Mouse (Mus musculus) gonadal fat pad, adult 2 months (tissue): ENCODE measurements around the gene H2-K1. TPM values are rescaled to one million over a fixed set of nuclear protein-coding genes. Genes with fewer than 3 reads are reported as not detected.
"Not testable (repeated sequence)": the region's sequence is repeated elsewhere in the genome, so short reads cannot be mapped to it uniquely, and the experiment has no call there.

Source experiments
- DNase-seq: peaks from one replicate; pipeline ENCODE4 v3.0.0-alpha.2; 2012; ENCODE audit warnings: low read depth
- polyA plus RNA-seq: library from polyadenylated mRNA; depleted of rRNA; stranded (reverse); fragments of >200 nt; gene quantifications from 2 replicates; pipeline ENCODE4 v1.2.3, GENCODE M21; 2012

Gene H2-K1
- polyA plus RNA-seq, 1 experiment, result 2,761 TPM

- DNase-seq, result no peak
These were observed 26.9 kb upstream of the H2-K1 start for GRCm38 (mm10) chr17:34026917-34027655.

- DNase-seq, result no peak
These were observed 26.1 kb upstream of the H2-K1 start for GRCm38 (mm10) chr17:34026221-34026620.

- no peak for DNase-seq
These were observed 25.6 kb upstream of the H2-K1 start for GRCm38 (mm10) chr17:34025756-34026151.

GRCm38 (mm10) chr17:34024861-34025755 is 25.0 kb upstream of the H2-K1 start:
- no peak for DNase-seq

DNA sequence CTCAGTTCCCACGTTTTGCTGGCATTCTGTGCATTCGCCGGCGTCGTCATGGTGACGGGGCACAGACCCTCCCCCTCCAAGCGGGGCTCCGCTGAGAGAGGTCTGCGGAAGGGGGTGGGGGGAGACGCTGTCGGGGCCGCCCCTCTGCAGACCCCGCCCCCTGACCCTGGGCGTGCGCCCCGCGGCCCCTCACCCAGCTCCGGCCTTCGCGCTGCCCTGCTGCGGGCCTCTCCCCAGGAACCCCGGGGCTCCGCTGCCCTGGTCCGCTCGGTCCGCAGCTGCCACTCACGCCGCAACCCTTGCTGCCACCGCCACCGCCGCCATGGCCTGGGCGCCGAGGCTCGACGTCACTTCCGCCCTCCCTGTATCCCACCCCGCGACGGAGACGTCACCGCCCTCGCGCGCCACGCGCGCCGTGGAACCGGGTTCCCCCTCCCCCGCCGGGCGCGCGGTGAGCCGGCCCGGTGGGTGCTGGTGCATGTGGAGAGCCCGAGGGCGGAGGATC is 24.2 kb upstream of the H2-K1 start, which contains the start of gene Ring1:
Gene Ring1, minus strand, starts transcription at position 364 of the 505 bp plus-strand sequence.
- no peak for DNase-seq

- DNase-seq, result no peak
These were observed 23.5 kb upstream of the H2-K1 start for GRCm38 (mm10) chr17:34023678-34024077.

DNA sequence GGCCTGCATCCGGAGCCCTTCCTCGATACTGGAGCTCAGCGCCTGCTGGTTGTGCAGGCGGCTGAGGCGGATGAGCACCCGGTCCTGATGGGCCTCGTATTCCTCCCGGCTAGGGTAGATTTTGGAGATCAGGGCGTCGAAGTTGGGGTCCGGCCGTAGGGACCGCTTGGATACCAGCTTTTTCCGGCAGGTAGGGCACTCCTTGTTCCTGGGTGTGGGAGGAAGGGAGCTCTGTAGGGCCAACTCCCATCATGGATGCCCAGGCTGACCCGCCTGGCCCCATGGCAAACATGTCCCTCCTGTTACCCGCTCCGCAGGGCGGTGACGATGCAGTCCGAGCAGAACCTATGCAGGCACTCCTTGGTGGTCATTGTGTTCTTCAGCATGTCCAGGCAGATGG is 22.8 kb upstream of the H2-K1 start:
- DNase-seq, result no peak

GRCm38 (mm10) chr17:34022414-34022783 is 22.3 kb upstream of the H2-K1 start:
- DNase-seq, result no peak

DNA sequence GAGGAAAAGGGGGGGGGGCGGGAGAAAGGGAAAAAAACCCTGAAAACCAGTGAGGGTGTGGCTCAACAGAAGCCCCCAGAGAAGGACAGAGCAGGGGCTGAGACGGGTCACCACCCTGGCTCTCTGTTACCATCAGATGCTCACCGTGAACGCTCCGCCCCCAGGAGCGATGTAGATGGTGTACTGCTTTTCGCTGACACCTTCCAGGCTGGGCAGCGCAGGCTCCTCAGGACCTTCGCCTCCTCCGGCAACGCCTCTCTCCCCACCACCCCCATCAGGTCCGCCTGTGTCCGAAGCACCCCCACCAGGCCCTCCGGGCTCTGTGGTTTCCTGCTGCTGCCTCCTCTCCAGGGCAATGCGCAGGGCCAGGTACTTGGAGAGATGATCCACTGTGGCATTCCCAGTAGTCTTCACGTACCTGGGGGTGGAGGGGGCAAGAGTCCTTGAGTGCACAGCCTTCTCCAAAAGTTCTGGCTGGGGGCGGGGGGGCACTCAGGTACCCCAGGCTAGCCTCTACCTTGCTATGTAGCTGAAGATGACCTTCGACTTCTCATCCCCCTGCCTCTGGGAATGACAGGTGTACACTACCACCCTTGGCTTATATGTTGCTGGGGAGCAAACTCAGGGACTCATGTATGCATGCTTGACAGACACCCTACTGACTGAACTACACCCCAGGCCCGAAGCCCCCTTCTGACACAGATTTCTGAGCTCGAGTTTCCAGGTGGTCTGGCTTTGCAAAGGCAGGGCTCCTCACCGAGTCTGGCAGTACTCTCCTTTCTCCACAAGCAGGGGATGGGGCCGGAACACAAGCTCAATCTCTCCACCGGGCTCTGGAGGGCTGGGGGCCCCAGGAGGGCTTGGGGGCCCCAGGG is 21.6 kb upstream of the H2-K1 start:
- DNase-seq, result no peak

DNA sequence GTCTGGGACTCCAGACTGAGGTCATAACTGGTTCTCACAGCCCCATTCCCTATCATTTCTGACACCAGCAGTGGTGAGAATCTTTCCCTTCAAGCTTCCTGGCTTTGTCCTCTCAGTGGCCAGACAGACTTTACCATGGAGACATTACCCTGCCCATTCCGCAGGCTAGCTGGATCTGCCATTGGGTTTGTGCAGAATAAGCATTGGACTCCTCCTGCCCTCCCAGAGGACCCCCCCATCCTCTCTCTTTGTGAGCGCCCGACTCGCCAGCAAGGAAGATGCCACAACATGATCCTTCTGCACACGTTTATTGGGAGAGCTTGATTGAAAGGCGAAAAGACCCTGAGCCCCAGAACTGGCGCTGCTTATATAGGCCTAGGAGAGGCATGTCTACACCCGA is 13.3 kb upstream of the H2-K1 start:
- no peak for DNase-seq

- DNase-seq, result no peak
These were observed 10.0 kb upstream of the H2-K1 start for GRCm38 (mm10) chr17:34010156-34010555.

GRCm38 (mm10) chr17:34006570-34006969 is 6.4 kb upstream of the H2-K1 start:
- DNase-seq, result no peak

DNA sequence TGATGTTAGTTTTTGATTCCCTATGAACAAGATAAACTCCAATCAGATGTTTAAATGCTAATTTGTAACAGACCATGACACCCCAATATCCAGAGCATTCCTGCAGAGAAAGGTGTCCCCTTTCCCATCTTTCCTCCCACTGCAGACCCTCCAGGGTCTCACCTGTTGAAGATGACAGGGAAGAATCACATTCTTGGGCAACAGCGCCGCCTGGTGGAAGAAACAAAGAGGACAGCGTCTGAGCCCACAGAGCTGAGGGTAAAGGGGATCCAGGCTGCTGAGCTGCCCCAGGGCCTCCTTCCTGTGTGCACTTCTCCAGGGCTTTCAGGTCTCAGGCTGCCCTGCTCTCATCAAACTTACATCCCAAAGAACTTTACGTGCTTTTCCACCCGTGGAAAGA is 3.3 kb upstream of the H2-K1 start:
- DNase-seq, result no peak

DNA sequence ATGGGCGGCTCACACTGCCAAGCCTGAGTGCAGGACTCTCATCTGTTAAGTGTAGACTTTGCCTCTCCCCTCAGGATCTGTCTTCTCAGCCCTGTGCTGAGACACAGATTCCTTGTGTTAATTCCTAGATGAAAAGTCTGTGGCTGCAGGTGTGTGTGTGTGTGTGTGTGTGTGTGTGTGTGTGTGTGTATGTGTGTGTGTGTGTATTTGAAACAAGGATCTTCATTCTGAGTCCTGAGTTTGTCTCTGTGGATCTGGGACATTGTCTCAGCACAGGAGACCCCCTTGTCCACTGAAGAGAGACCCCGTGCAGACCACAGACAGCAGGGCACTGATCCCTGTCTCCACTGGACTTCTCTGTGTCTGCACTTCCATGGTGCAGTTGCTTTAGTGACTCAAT is 649 bp upstream of the H2-K1 start:
- DNase-seq, result not testable (repeated sequence)

DNA sequence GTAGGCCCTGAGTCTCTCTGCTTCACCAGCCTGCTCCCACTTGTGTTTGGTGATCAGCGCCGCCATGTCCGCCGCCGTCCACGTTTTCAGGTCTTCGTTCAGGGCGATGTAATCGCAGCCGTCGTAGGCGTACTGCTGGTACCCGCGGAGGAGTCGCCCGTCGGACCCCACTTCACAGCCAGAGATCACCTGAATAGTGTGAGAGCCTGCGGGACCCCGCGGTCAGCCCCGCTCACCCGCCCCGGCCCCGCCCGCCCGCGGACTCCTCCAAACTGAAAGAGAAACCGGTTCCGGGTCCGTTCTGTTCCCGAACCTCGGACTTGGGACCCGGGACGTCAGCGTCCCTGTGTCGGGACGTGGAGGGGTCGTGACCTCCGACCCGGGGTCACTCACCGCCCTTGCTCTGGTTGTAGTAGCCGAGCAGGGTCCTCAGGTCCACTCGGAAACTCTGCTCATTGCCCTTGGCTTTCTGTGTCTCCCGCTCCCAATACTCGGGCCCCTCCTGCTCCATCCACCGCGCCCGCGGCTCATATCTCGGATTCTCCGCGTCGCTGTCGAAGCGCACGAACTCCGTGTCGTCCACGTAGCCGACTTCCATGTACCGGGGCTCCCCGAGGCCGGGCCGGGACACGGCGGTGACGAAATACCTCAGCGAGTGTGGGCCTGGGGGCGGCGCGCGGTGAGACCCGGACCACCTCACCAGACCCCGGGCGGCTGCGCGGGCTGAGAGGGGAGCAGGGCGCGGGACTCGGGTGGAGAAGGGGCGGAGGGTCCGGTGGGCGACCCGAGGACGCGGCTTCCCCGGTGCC is 602 bp downstream of the H2-K1 start:
- DNase-seq, result no peak

DNA sequence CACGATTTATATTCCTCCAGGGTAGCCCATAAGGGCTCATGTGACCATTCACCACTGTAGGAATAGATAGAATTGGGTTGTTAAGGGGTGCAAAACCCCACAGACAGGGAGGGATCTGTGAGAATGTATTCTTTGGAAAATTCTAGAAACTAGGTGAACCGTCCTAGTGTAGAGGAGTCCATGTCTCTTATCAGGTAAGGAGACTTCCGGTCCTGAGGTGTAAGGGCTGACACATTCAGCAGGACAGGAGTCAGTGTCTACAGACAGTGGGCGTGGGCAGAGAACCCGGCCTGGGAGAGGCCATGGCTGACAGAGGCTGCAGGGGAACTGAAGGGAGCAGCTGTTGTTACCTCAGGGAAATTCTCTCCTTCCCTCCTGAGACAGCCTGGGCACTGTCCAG is 1.4 kb downstream of the H2-K1 start:
- DNase-seq, result not testable (repeated sequence)

- not testable (repeated sequence) for DNase-seq
These were observed 3.1 kb downstream of the H2-K1 start for GRCm38 (mm10) chr17:33997025-33997424.

GRCm38 (mm10) chr17:33995651-33996050 is 4.5 kb downstream of the H2-K1 start:
- no peak for DNase-seq

GRCm38 (mm10) chr17:33994959-33995358 is 5.2 kb downstream of the H2-K1 start:
- no peak for DNase-seq

GRCm38 (mm10) chr17:33991788-33992664 is 8.1 kb downstream of the H2-K1 start:
- DNase-seq, result no peak
